Mouse (Mus musculus) retina, postnatal 7 days (tissue): ENCODE results near the gene Igfbp5.

Experiments
- DNase-seq: peaks from one replicate; pipeline ENCODE4 v3.0.0-alpha.2; 2012; ENCODE audit warnings: low read depth, low spot score

Igfbp5 gene

DNA sequence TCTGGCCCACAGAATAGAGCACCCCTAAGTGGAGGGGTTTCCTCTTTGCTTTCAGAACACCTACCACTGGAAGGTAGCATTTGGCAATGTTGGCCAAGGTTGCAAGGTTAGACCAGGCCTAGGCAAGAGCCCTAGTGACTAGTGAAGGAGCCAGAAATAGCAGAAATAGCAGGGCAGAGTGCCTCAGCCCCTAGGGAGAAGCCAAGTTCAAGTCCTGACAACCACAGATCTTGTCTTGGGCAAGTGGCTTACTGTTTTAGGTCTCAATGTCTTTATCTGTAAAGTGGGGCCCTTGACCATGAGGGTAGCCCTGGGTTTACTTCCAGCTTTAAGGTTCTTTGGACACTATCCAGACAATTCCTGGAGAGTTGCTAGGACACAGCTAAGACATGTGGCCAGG is 5.4 kb downstream of the Igfbp5 start:
- DNase-seq, result no peak

DNA sequence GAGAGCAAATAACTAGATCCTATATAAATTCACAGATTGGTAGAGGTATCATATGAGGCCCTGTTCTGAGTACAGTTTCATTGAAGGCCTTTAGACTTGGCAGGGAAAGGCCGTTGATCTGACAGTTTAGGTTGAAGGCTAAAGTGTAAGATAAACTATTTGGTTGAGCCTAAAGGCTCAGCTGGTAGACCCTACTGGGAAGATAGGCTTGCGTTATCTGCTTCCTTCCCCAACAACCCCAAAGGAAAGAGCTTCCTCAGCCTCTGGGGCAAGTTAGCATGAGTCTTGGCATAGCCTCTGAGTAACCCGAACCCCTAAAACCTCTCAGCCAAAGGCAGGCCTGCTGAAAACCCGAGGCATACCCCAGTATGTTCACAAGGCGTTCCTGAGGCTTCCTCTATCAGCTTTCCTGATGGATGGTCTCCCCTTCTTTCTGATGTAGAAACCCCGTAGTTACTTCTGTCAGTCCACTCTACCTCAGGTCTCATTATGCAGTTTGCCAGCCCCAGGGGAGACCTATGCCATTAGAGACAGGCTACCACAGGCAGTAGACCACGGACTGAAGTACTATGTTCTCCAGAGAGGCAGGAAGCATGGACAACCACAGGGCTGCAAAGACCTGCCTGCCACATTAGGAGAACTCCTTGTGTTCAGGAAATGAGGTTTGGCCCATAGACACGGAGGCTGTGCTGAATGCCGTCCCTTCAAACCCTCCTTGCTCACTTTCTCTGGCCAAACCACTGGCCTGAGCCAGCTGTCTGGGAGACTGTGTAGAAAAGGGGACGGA is 6.1 kb downstream of the Igfbp5 start:
- no peak for DNase-seq

DNA sequence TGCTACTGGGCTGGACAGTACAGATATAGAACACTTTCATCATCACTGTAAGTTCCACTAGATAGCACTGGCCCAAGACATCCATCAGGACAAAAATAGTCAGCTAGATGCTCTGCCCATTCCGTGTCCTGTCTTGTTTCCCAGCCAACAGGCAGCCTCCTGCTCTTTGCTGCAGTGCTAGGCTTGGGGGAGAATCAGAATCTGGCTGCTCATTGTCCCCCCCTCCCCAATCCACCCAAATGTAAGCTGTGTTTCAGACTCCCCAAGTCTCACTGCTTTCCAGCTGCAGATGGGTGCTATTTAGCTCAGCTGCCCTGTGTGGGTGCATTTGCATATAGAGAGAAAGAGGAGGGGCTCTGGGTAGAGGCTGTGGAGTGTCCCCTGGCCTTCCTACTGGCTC is 7.3 kb downstream of the Igfbp5 start:
- no peak for DNase-seq

DNA sequence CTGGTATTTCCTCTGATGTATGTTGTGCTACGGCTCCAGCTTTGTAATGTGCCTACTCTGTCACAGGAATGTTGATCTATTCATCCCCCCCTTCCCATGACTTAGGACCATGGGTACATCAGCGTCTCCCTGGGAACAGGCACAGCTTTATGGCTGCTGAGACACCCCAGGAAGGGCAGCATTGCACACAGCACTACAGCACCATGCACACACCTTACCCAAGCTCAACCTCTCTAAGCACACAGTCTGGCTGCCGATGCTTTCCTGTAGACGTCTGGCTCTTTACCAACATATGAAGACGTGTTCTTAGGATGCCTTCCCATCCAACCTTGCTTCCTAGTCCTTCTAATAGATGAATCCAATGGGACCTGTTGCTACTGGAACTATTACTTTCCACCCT is 8.3 kb downstream of the Igfbp5 start:
- no peak for DNase-seq

DNA sequence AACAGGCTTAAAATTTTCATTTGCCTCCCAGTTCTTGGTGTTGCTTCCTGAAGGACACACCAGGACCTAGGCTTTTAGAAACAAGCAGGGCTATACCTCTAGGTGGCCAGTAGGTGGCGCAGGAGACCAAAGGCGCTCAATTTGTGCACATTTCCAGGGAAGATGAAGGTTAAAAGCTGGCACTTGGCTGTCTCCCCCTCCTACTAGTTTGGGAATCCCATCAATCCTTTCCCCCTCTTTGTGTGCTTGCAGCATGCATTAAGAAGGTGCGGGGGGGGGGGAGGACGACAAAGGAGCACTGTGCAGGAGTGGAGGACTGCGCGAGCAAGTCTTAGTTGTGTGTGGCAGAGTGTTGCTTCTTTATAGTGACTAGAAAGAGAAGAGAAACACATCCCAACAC is 8.8 kb downstream of the Igfbp5 start:
- peak; percentile 59 for DNase-seq

DNA sequence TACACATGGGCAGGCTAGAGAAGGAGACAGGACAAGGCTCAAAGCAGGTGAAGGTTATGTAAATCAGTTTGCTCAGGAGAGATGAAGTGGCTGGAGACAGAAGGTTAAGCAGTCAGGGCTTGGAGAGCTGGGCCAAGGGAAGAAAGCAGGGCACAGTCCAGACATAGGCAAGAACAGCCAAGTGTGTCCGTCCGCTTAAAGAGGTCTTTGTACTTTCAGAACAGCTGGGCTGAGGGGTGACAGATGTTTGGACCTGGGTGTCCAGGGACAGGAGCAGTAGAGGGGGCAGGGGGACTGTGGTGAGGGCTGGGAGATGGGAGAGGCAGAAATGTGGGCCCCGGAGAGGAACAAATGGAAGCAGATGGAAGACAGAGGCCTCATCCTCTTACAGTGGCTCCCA is 10.4 kb downstream of the Igfbp5 start:
- no peak for DNase-seq

DNA sequence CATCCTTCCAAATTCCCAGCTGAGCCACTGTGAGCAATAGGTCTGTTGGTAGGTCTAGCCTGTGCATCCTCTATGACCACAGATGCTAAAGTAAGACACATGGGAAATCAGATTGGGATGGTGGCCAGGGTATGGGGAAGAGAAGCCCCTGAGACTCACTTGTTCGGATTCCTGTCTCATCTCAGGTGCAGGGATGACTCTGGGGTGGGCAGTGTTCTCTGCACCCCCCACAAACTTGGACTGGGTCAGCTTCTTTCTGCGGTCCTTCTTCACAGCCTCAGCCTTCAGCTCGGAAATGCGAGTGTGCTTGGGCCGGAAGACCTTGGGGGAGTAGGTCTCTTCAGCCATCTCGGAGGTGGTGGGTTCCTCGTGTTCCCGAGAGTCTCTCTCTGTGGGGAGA is 11.0 kb downstream of the Igfbp5 start:
- no peak for DNase-seq

DNA sequence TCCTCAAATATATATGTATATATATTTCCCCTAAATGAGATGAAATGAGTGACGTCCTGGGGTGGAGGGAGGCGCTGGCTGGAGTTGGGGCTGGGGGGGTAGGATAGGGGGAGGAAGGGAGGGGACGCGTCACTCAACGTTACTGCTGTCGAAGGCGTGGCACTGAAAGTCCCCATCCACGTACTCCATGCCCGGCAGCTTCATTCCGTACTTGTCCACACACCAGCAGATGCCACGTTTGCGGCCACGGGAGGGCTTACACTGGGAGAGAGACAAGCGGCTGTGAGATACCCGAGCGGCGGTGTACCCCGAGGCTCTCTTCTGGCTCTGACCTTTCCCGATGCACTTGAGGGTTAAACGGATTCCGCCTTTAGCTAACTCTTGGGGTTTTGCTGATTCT is 12.4 kb downstream of the Igfbp5 start:
- no peak for DNase-seq

DNA sequence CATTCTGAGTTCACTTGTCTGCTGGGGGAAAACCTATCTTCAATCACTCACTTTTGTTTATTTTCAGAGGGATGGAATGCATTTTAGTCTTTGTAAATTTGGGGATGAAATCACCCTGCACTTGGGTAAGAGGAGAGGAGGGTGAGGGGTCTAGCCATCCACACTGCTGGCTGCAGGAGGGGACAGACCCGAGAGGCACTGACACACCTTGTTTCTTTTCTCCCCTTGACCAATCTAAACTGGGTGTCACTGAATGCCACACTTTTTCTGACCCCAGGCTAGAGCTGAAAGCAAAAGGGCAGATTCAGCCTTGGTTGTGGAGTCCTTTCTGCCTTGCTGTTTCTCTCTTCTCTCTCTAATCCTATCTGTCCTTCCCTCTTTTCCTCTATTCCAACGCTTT is 13.0 kb downstream of the Igfbp5 start:
- no peak for DNase-seq

DNA sequence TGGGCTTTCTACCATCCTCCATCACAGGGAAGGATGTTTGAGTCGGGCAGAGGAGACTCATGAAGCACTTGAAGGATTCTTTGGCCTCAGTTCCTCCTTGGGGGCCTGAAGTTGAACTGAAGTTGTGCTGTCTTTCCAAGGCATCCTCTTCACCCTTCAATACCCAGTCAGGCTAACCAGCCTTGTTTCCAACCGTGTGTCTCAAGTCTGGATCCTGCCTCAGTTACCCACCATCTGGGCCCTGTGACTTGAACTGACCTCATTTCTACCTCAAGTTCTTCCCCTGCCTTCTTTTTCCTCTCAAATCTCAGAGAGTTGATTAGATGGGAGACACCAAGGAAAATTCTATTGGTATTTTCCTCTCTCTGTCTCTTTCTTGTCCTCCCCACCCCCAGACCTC is 14.2 kb downstream of the Igfbp5 start:
- DNase-seq, result no peak

DNA sequence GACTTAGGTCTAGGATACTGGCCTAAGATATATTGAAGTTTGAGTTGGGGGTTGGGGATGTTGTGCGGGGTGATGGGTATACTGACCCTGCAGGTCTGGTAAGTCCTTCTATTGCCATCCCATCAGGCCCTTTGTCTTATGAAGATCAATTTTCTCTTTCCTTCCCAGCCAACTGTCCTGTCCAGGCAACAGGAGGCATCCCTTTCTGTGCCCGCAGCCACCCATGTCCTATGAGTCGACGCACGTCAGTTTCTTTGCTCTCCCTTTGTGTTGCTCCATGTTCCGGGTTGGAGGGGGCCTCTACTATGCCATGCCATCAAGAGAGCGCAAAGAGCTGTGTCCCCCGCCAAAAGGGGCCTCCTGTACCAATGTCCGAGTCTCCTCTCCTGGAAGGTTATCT is 14.7 kb downstream of the Igfbp5 start:
- no peak for DNase-seq

DNA sequence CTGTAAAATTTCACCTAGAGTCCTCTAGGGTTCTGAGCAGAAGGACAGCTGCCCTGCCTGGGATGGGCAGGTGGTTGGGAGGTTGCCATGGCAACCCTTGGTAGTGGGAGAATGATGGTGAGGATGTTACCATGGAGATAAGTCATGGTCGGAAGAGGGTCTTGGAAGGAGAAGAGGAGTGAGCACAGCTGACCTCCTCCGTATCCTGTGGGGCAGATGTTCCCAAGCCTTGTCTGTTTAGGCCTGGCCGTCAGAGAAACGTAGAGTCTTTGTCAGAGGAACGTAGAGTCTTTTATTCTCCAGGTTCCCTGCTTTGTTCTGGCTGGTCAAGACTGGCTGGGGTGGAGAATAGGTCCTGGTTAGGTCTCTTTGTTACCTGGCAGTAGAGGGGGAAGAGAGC is 15.8 kb downstream of the Igfbp5 start:
- DNase-seq, result no peak

DNA sequence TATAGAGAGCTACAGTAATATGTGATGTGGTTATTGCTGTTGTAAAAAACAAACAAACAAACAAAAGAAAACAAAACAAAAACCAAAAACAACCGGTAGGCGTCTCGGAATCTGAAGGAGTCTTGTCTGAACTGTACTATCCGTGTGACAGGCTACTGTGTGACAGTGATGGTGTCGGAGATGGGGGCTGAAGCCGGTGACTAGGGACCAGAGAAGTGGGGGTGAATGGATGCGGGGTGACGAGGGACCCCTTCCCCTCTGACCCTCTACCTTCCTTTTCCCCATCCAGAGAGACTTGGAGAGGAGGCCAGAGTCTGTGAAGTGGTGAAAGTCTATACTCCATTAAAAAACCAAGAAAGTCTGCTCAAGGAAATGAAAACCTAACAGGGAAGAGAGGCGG is 16.4 kb downstream of the Igfbp5 start:
- DNase-seq, result no peak

DNA sequence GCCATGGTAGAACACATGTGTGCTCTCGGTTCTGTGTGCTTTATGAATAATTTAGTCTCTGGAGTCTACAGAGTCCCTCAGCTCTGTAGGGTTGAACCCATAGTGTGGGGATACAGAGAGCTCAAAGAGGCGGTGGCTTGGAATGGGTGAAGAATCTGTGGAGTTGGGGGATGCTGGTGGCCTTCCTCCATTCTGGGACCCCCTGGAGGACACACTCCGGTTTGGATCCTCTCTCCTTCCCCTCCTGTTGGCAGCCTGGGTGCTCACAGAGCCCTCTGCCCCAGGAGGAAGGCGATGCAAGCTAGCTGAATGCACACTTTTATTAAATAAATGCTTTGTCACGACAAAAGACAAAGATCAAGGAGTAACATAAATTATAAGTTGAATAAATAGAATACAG is 17.1 kb downstream of the Igfbp5 start:
- no peak for DNase-seq

DNA sequence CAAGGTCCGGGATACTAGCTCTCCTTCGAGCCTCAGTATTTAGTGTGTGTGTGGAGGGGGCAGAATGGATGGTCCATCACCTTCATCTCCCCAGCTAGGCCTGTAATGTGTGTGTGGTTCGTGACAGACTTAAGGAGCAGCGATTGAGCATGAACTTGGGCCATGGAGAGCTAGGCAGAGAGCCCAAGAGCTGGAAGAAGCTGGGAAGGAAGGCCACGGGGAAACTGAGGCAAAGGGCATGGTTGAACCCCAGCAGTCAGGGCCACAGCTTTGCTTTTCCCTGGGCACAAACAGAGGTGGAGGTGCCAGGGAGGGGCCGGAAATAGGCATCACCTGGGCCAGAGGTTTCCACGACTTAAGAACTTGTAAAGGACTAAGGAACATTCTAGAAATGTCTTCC is 17.5 kb downstream of the Igfbp5 start:
- DNase-seq, result no peak

DNA sequence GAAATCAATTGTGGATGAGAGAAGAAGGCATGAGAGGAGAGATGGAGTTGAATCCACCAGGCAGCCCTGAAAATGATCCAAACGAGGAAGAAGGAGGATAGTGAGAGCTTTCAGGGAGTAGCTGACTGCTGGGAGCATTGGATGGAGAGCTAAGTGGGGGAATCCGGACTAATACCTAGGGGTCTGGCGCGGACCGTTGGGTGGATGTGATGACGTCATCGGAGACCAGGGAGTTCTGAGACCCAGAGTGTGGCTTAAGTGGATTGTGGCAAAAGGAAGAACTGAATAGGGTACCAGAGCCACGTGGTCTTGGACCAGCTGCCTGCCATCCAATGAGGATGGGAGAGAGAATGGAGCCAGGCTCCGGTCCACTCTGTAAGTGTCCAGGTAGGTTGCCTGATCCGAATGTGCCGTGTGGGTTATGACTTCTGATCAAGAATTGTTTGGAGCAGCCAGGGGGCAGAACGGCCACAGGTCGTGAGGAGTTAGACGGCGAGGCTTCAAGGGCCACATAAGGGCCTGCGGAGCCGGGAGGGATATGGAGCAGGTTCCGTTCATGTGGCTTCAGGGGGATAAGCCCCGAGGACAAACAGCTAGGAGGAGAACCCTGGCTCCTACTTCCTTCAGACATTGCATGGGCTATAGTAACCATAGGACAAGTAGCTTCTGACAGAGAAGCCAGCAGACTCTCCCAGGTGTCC is 18.3 kb downstream of the Igfbp5 start:
- no peak for DNase-seq

DNA sequence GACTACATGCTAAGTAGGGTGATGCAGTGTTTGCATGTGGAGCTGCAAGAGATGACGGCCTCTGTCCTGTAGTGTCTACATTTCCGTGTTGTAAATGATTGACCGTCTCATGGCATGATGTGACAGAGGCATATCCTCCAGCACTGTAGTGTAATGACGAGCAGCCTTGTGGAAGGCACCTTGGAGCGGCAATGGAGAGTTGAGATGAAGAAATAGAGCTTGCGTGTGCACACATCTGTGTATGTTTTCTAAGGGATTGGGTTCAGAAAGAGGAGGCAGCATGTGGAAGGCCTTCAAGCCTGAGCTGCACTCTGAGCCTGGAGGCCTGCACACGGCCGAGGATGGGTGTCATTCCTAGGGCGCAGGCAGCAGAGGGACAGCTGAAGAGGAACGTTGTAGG is 19.0 kb downstream of the Igfbp5 start:
- DNase-seq, result no peak

DNA sequence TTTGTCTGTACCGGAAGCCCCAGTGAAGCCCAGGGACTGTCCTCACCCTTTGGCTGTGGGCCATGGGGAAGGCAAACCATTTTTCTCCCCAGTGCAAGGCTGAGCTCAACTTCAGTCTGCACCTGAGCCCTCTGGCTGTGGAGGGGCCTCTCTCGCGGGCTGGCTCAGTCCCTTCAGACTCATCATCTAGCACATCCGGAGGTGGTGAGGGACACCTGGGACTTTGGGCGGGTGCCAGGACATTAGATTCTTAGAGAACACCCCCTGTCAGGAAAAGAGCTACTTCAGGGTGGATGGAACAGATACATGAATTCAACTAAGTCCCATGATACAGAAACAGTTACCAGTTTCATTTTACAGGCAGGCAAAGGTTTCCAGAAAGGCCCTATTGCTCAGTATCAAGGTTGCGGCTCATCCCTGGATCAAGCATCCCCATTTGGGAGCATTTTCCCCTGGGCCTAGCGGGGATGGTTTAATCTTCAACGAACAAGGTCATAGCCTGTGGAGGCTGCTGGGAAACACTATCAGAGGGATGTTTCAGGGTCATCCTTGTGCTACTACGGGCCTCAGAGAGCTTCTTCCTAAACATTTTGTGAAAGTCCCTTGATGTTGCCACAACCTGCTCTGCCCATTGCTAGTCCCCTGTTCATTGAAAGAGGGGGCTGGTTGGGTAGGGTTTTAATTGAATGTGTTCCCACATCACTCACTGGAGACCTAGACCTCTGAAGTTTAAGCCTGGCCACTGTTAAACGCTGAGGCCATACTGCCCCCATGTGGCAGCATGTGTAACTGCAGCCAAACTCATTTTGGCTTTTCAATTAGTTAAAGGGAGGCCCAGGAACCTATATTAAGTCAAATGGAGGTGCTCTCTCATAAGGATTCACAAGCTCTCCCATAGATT is 20.1 kb downstream of the Igfbp5 start:
- DNase-seq, result no peak

DNA sequence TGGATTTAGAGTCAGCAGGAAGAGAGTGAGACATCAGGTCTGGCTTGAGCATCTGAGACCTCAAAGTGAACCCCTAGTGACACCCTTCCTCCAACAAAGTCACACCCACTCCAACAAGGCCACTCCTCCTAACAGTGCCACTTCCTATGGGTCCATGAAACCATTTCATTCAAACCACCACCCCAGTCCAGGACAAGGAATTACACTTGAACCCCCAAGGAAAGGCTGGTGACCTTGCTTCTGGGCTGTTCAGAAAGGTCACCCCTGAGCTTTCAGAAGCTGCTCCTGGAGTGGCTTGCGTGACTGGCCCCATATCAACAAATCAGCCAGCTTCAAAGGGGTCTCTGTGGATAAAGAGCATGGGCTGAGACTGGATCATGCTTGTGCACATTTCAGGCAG is 20.9 kb downstream of the Igfbp5 start:
- no peak for DNase-seq

DNA sequence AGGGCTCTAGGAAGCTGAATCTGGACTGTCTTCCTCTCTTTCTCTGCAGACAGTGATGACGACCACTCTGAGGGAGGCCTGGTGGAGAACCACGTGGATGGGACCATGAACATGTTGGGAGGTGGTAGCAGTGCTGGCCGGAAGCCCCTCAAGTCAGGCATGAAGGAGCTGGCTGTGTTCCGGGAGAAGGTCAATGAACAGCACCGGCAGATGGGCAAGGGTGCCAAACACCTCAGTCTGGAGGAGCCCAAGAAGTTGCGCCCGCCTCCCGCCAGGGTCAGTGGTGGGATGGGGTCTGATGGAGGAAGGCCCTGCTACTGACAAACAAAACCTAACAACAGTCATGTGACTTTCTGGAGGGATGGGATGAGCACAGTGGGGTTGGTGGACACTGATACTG is 25.6 kb downstream of the Igfbp5 start:
- no peak for DNase-seq

DNA sequence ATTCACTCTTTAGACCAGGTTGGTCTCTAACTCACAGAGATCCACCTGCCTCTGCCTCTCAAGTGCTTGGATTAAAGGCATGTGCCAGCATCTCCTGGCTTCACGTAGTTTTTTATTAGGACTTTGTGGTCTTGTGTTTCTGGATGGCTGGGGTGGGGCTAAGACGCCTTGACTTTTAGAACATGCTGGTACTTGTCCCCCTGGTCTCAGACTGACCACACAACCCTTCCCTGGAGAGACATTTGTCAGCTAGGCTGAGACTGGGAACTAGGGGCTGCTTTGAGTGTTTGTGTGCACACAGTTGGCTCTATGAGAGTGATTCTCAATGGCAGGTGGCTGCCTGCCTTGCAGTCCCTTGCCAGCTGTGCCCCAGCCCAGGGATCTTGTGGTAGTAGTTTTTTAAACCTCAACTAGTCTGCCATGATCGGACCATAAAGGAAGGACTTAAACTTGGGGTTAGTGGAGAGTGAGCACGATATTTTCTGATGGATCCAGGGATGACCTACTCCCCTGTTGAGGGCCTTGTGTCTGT is 26.8 kb downstream of the Igfbp5 start:
- no peak for DNase-seq

DNA sequence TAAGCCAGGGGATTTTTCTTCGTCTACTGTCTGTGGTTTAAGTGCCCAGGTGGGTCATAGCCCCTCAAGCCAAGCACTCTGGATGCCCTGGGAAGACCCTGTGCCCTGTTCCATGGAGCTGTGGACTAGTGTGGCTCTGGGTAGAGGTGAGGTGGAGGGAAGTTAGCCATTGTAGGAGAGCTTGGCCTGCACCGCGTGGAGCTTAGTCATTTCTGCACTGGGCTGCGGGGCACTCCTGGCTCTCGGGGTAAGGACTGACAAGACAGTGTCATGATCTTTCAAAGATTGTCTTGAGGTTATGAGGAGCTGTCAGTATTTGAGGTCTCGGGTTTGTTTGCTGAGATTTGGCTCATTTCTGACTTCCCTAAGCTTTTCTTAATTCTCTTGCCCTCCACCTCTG is 30.0 kb downstream of the Igfbp5 start:
- no peak for DNase-seq
